Mouse (Mus musculus): ENCODE data around the gene Rbms3. TPM values are rescaled to one million over a fixed set of nuclear protein-coding genes. Genes with fewer than 3 reads are reported as not detected.
A peak's percentile ranks its signal among the peaks of the same experiment; 100 is the strongest.

Rbms3 gene
- polyA plus RNA-seq, 1 experiment from 2014 or later, result 38.3 TPM

GRCm38 (mm10) chr9:117430670-117431069 lies 199.0 kb downstream of the Rbms3 start:
- WGBS, result 91% methylated on average over 2 of the region's 2 CpGs
- Histone ChIP-seq H3K4me2 (ENCODE audit: low read depth, low read length) (no peak overlapping the region), H3K36me3 (ENCODE audit: control insufficient read depth, insufficient read depth) (no peaks in the 10 kb centered on the region), H3K4me3 (ENCODE audit: low read length) (no peak overlapping the region), H3K9ac (ENCODE audit: low read length) (no peak overlapping the region), H3K27ac (ENCODE audit: low read length) (no peak overlapping the region), H3K27me3 (ENCODE audit: control insufficient read depth, insufficient read depth, low read length) (no peaks in the 10 kb centered on the region), H3K9me3 (replicated peaks; ENCODE audit: control insufficient read depth, low read length) (no peaks in the 10 kb centered on the region), H3K4me1 (ENCODE audit: control insufficient read depth, insufficient read depth, low read length) (no peaks in the 10 kb centered on the region)
- ATAC-seq (replicated peaks; ENCODE audit: extremely low read depth, insufficient read depth, low FRiP score), result no peak

- H3K9ac ChIP-seq (ENCODE audit: low read length), result no peak overlapping the region
- no peaks in the 10 kb centered on the region for H3K4me1 ChIP-seq (ENCODE audit: control insufficient read depth, insufficient read depth, low read length)
- H3K4me2 ChIP-seq (ENCODE audit: low read depth, low read length), result no peak overlapping the region
- ATAC-seq (replicated peaks; ENCODE audit: extremely low read depth, insufficient read depth, low FRiP score), result no peak
- H3K27ac ChIP-seq (ENCODE audit: low read length), result no peak overlapping the region
- no peaks in the 10 kb centered on the region for H3K9me3 ChIP-seq (replicated peaks; ENCODE audit: control insufficient read depth, low read length)
- no peaks in the 10 kb centered on the region for H3K27me3 ChIP-seq (ENCODE audit: control insufficient read depth, insufficient read depth, low read length)
- no peaks in the 10 kb centered on the region for H3K36me3 ChIP-seq (ENCODE audit: control insufficient read depth, insufficient read depth)
- H3K4me3 ChIP-seq (ENCODE audit: low read length), result no peak overlapping the region
- WGBS, result 80% methylated on average over 7 of the region's 7 CpGs
These were observed 200.3 kb downstream of the Rbms3 start for GRCm38 (mm10) chr9:117429217-117430105.

GRCm38 (mm10) chr9:117423259-117423658 lies 206.5 kb downstream of the Rbms3 start:
- no peaks in the 10 kb centered on the region for H3K4me1 ChIP-seq (ENCODE audit: control insufficient read depth, insufficient read depth, low read length)
- no peak overlapping the region for H3K9ac ChIP-seq (ENCODE audit: low read length)
- no peak overlapping the region for H3K4me2 ChIP-seq (ENCODE audit: low read depth, low read length)
- H3K27ac ChIP-seq (ENCODE audit: low read length), result no peak overlapping the region
- no peaks in the 10 kb centered on the region for H3K36me3 ChIP-seq (ENCODE audit: control insufficient read depth, insufficient read depth)
- H3K27me3 ChIP-seq (ENCODE audit: control insufficient read depth, insufficient read depth, low read length), result no peaks in the 10 kb centered on the region
- ATAC-seq (replicated peaks; ENCODE audit: extremely low read depth, insufficient read depth, low FRiP score), result no peak
- H3K9me3 ChIP-seq (replicated peaks; ENCODE audit: control insufficient read depth, low read length), result no peaks in the 10 kb centered on the region
- no peak overlapping the region for H3K4me3 ChIP-seq (ENCODE audit: low read length)
- WGBS, result 68% methylated on average over 5 of the region's 5 CpGs

GRCm38 (mm10) chr9:117419874-117420485 lies 209.7 kb downstream of the Rbms3 start:
- H3K9me3 ChIP-seq (replicated peaks; ENCODE audit: control insufficient read depth, low read length), result no peaks in the 10 kb centered on the region
- no peak for ATAC-seq (replicated peaks; ENCODE audit: extremely low read depth, insufficient read depth, low FRiP score)

GRCm38 (mm10) chr9:117413181-117413580 lies 216.5 kb downstream of the Rbms3 start:
- Histone ChIP-seq H3K9ac (ENCODE audit: low read length) (no peak overlapping the region), H3K4me3 (ENCODE audit: low read length) (no peak overlapping the region), H3K27ac (ENCODE audit: low read length) (no peak overlapping the region), H3K36me3 (ENCODE audit: control insufficient read depth, insufficient read depth) (no peaks in the 10 kb centered on the region), H3K4me1 (ENCODE audit: control insufficient read depth, insufficient read depth, low read length) (no peaks in the 10 kb centered on the region), H3K27me3 (ENCODE audit: control insufficient read depth, insufficient read depth, low read length) (no peaks in the 10 kb centered on the region), H3K9me3 (replicated peaks; ENCODE audit: control insufficient read depth, low read length) (no peaks in the 10 kb centered on the region), H3K4me2 (ENCODE audit: low read depth, low read length) (no peak overlapping the region)
- ATAC-seq (replicated peaks; ENCODE audit: extremely low read depth, insufficient read depth, low FRiP score), result no peak
- 60% methylated on average over 3 of the region's 3 CpGs for WGBS

More at GRCm38 (mm10) chr9:117419874-117420485, 209.7 kb downstream of the Rbms3 start:
- Histone ChIP-seq H3K36me3 (ENCODE audit: control insufficient read depth, insufficient read depth) (no peaks in the 10 kb centered on the region), H3K27ac (ENCODE audit: low read length) (no peak overlapping the region), H3K9ac (ENCODE audit: low read length) (no peak overlapping the region), H3K4me1 (ENCODE audit: control insufficient read depth, insufficient read depth, low read length) (no peaks in the 10 kb centered on the region), H3K4me3 (ENCODE audit: low read length) (no peak overlapping the region), H3K27me3 (ENCODE audit: control insufficient read depth, insufficient read depth, low read length) (no peaks in the 10 kb centered on the region), H3K4me2 (ENCODE audit: low read depth, low read length) (no peak overlapping the region)
- WGBS, result 76% methylated on average over 8 of the region's 8 CpGs

GRCm38 (mm10) chr9:117412584-117412983 lies 217.1 kb downstream of the Rbms3 start:
- no peaks in the 10 kb centered on the region for H3K9me3 ChIP-seq (replicated peaks; ENCODE audit: control insufficient read depth, low read length)
- no peaks in the 10 kb centered on the region for H3K36me3 ChIP-seq (ENCODE audit: control insufficient read depth, insufficient read depth)
- ATAC-seq (replicated peaks; ENCODE audit: extremely low read depth, insufficient read depth, low FRiP score), result no peak
- no peak overlapping the region for H3K9ac ChIP-seq (ENCODE audit: low read length)
- H3K27ac ChIP-seq (ENCODE audit: low read length), result no peak overlapping the region
- 55% methylated on average over 2 of the region's 2 CpGs for WGBS
- no peaks in the 10 kb centered on the region for H3K27me3 ChIP-seq (ENCODE audit: control insufficient read depth, insufficient read depth, low read length)
- no peak overlapping the region for H3K4me3 ChIP-seq (ENCODE audit: low read length)
- H3K4me1 ChIP-seq (ENCODE audit: control insufficient read depth, insufficient read depth, low read length), result no peaks in the 10 kb centered on the region
- no peak overlapping the region for H3K4me2 ChIP-seq (ENCODE audit: low read depth, low read length)

GRCm38 (mm10) chr9:117404621-117405020 lies 225.1 kb downstream of the Rbms3 start:
- Histone ChIP-seq H3K27ac (ENCODE audit: low read length) (no peak overlapping the region), H3K9ac (ENCODE audit: low read length) (no peak overlapping the region), H3K27me3 (ENCODE audit: control insufficient read depth, insufficient read depth, low read length) (no peaks in the 10 kb centered on the region), H3K4me3 (ENCODE audit: low read length) (no peak overlapping the region), H3K4me1 (ENCODE audit: control insufficient read depth, insufficient read depth, low read length) (no peaks in the 10 kb centered on the region; the same call in 1 of the 2 replicates), H3K36me3 (ENCODE audit: control insufficient read depth, insufficient read depth) (no peaks in the 10 kb centered on the region), H3K9me3 (replicated peaks; ENCODE audit: control insufficient read depth, low read length) (no peaks in the 10 kb centered on the region), H3K4me2 (ENCODE audit: low read depth, low read length) (no peak overlapping the region)
- no peak for ATAC-seq (replicated peaks; ENCODE audit: extremely low read depth, insufficient read depth, low FRiP score)
- 74% methylated on average over 4 of the region's 4 CpGs for WGBS

- no peak overlapping the region for H3K9ac ChIP-seq (ENCODE audit: low read length)
- 22% methylated on average over 7 of the region's 7 CpGs for WGBS
- H3K4me2 ChIP-seq (ENCODE audit: low read depth, low read length), result no peak overlapping the region
- no peaks in the 10 kb centered on the region for H3K27me3 ChIP-seq (ENCODE audit: control insufficient read depth, insufficient read depth, low read length)
- peak; percentile 28; the same call in 1 of the 2 replicates for ATAC-seq (replicated peaks; ENCODE audit: extremely low read depth, insufficient read depth, low FRiP score)
- no peak overlapping the region for H3K4me3 ChIP-seq (ENCODE audit: low read length)
- H3K9me3 ChIP-seq (replicated peaks; ENCODE audit: control insufficient read depth, low read length), result no peaks in the 10 kb centered on the region
- no peaks in the 10 kb centered on the region; the same call in 1 of the 2 replicates for H3K4me1 ChIP-seq (ENCODE audit: control insufficient read depth, insufficient read depth, low read length)
- no peaks in the 10 kb centered on the region for H3K36me3 ChIP-seq (ENCODE audit: control insufficient read depth, insufficient read depth)
- H3K27ac ChIP-seq (ENCODE audit: low read length), result no peak overlapping the region
These were observed 229.4 kb downstream of the Rbms3 start for GRCm38 (mm10) chr9:117400262-117400671.

GRCm38 (mm10) chr9:117397071-117397470 lies 232.6 kb downstream of the Rbms3 start:
- no peak for ATAC-seq (replicated peaks; ENCODE audit: extremely low read depth, insufficient read depth, low FRiP score)
- Histone ChIP-seq H3K4me1 (ENCODE audit: control insufficient read depth, insufficient read depth, low read length) (peaks cover 6% of the 10 kb centered on the region), H3K4me3 (ENCODE audit: low read length) (no peak overlapping the region), H3K4me2 (ENCODE audit: low read depth, low read length) (no peak overlapping the region), H3K36me3 (ENCODE audit: control insufficient read depth, insufficient read depth) (no peaks in the 10 kb centered on the region), H3K9ac (ENCODE audit: low read length) (no peak overlapping the region), H3K27me3 (ENCODE audit: control insufficient read depth, insufficient read depth, low read length) (no peaks in the 10 kb centered on the region), H3K27ac (ENCODE audit: low read length) (no peak overlapping the region), H3K9me3 (replicated peaks; ENCODE audit: control insufficient read depth, low read length) (no peaks in the 10 kb centered on the region)
